8 mouse cellular contexts compared by ENCODE assay signal in the genomic region with DNA sequence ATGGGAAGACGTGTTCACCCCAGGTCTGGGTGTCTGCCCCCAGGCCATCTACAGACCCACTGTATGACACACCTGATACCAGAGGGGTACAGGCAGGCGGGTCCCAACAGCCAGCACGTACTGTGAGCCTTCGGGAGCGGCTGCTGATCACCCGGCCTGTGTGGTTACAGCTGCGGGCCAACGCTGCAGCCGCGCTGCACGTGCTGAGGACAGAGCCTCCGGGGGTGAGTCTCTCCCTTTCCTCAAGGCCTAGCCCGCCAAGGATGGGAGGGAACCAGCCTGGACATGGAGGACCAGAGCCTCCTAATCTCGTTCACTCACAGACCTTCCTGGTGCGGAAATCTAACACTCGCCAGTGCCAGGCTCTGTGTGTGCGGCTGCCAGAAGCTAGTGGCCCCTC. TPM values are rescaled to one million over a fixed set of nuclear protein-coding genes. Genes with fewer than 3 reads are reported as not detected.
DNase-seq lines count a peak whose midpoint lies in the region; ATAC-seq and TF ChIP-seq lines count a peak whose summit lies in the region.

No protein-coding gene starts in this region.

- no peak overlapping the region for H3K27ac ChIP-seq in forebrain, embryonic 12.5 days
- no peak overlapping the region for H3K27ac ChIP-seq in forebrain, embryonic 11.5 days (ENCODE audit: low read depth, low read length)
- H3K27ac ChIP-seq in ES-Bruce4 (ENCODE audit: insufficient read depth, low read length): no peak overlapping the region
- peak overlapping the region; percentile 70 for H3K27ac ChIP-seq in heart, embryonic 13.5 days (replicated peaks)
- no peak overlapping the region for H3K27ac ChIP-seq in liver, embryonic 13.5 days

- H3K4me2 ChIP-seq in forebrain, embryonic 12.5 days: peak overlapping the region; percentile 8; the same call in 1 of the 2 replicates
- H3K4me2 ChIP-seq in forebrain, embryonic 11.5 days (ENCODE audit: low read depth, low read length, severe bottlenecking): no peak overlapping the region; the same call in 1 of the 2 replicates
- peak overlapping the region; percentile 71 for H3K4me2 ChIP-seq in heart, embryonic 13.5 days
- peak overlapping the region; percentile 27; the same call in 1 of the 2 replicates for H3K4me2 ChIP-seq in liver, embryonic 13.5 days

- no peak for TF ChIP-seq POLR2A in ES-Bruce4 (IDR thresholded peaks at IDR 0.05; ENCODE audit: insufficient read depth, low read length)

- H3K4me3 ChIP-seq in forebrain, embryonic 12.5 days (replicated peaks): 0 out of 2 replicates have a peak overlapping the region, but pooled peaks have one; percentile 15
- no peak overlapping the region for H3K4me3 ChIP-seq in forebrain, embryonic 11.5 days (ENCODE audit: low read depth, low read length)
- H3K4me3 ChIP-seq in ES-Bruce4 (ENCODE audit: low read depth, low read length): peak overlapping the region; percentile 53
- H3K4me3 ChIP-seq in heart, embryonic 13.5 days: peak overlapping the region; percentile 48
- H3K4me3 ChIP-seq in liver, embryonic 13.5 days (replicated peaks): peak overlapping the region; percentile 20

- H3K27me3 ChIP-seq in forebrain, embryonic 12.5 days: peaks cover 48% of the 10 kb centered on the region
- H3K27me3 ChIP-seq in forebrain, embryonic 11.5 days (ENCODE audit: control insufficient read depth, insufficient read depth, low read length): peaks cover 23% of the 10 kb centered on the region
- H3K27me3 ChIP-seq in ES-Bruce4 (ENCODE audit: control insufficient read depth, insufficient read depth, low read length, poor library complexity, severe bottlenecking): no peaks in the 10 kb centered on the region
- peaks cover 45% of the 10 kb centered on the region for H3K27me3 ChIP-seq in heart, embryonic 13.5 days (replicated peaks)
- peaks cover 53% of the 10 kb centered on the region for H3K27me3 ChIP-seq in liver, embryonic 13.5 days

- TF ChIP-seq EP300 in ES-Bruce4 (IDR thresholded peaks at IDR 0.05; ENCODE audit: insufficient read depth, low read depth, low read length): no peak

- ATAC-seq in forebrain, embryonic 12.5 days (ENCODE audit: low FRiP score): no peak
- no peak for ATAC-seq in forebrain, embryonic 11.5 days (replicated peaks; ENCODE audit: low FRiP score)
- no peak; the same call in 1 of the 2 replicates for ATAC-seq in heart, embryonic 13.5 days (ENCODE audit: extremely low read depth, insufficient number of reproducible peaks, low FRiP score, low TSS enrichment)
- ATAC-seq in liver, embryonic 13.5 days (ENCODE audit: low read depth): no peak
- ATAC-seq in erythroid progenitor cell, adult 5-6 weeks (replicated peaks; ENCODE audit: low FRiP score, poor library complexity, severe bottlenecking): no peak

- DNase-seq in forebrain, embryonic 11.5 days (ENCODE audit: low spot score): no peak
- DNase-seq in liver, embryonic 13.5 days: no peak
- DNase-seq in urinary bladder, postnatal 10 days (ENCODE audit: low spot score): no peak
- no peak for DNase-seq in yolk sac, embryonic 10.5 days (ENCODE audit: low spot score)

- no peak overlapping the region for H3K9ac ChIP-seq in forebrain, embryonic 12.5 days
- H3K9ac ChIP-seq in forebrain, embryonic 11.5 days (ENCODE audit: low read length): no peak overlapping the region
- peak overlapping the region; percentile 36 for H3K9ac ChIP-seq in ES-Bruce4 (ENCODE audit: low read depth, poor library complexity, severe bottlenecking)
- peak overlapping the region; percentile 72 for H3K9ac ChIP-seq in heart, embryonic 13.5 days
- no peak overlapping the region for H3K9ac ChIP-seq in liver, embryonic 13.5 days

- peaks cover 35% of the 10 kb centered on the region for H3K36me3 ChIP-seq in forebrain, embryonic 12.5 days (replicated peaks)
- no peaks in the 10 kb centered on the region; the same call in 1 of the 2 replicates for H3K36me3 ChIP-seq in forebrain, embryonic 11.5 days (ENCODE audit: control insufficient read depth, insufficient read depth, low read length)
- H3K36me3 ChIP-seq in ES-Bruce4 (ENCODE audit: control insufficient read depth, insufficient read depth, low read length, poor library complexity, severe bottlenecking): no peaks in the 10 kb centered on the region
- peaks cover 40% of the 10 kb centered on the region for H3K36me3 ChIP-seq in heart, embryonic 13.5 days
- H3K36me3 ChIP-seq in liver, embryonic 13.5 days: peaks cover 36% of the 10 kb centered on the region

- peaks cover 22% of the 10 kb centered on the region for H3K4me1 ChIP-seq in forebrain, embryonic 12.5 days
- H3K4me1 ChIP-seq in forebrain, embryonic 11.5 days (replicated peaks; ENCODE audit: control insufficient read depth, insufficient read depth, low read length): peaks cover 11% of the 10 kb centered on the region
- peaks cover 7% of the 10 kb centered on the region for H3K4me1 ChIP-seq in ES-Bruce4 (ENCODE audit: control insufficient read depth, insufficient read depth, low read length)
- peaks cover 34% of the 10 kb centered on the region for H3K4me1 ChIP-seq in heart, embryonic 13.5 days
- H3K4me1 ChIP-seq in liver, embryonic 13.5 days (replicated peaks): peaks cover 9% of the 10 kb centered on the region

- WGBS in forebrain, embryonic 12.5 days: 6% methylated on average over 17 of the region's 17 CpGs
- WGBS in forebrain, embryonic 11.5 days: 6% methylated on average over 17 of the region's 17 CpGs
- 7% methylated on average over 17 of the region's 17 CpGs for WGBS in heart, embryonic 13.5 days
- 13% methylated on average over 17 of the region's 17 CpGs for WGBS in liver, embryonic 13.5 days (ENCODE audit: insufficient replicate concordance)

- TF ChIP-seq CTCF in ES-Bruce4 (IDR thresholded peaks at IDR 0.05; ENCODE audit: low read depth, low read length): no peak

- no peaks in the 10 kb centered on the region for H3K9me3 ChIP-seq in forebrain, embryonic 12.5 days
- no peaks in the 10 kb centered on the region for H3K9me3 ChIP-seq in forebrain, embryonic 11.5 days (ENCODE audit: control insufficient read depth, low read length)
- H3K9me3 ChIP-seq in ES-Bruce4 (replicated peaks; ENCODE audit: control insufficient read depth, insufficient read depth, low read length, poor library complexity, severe bottlenecking): no peaks in the 10 kb centered on the region
- no peaks in the 10 kb centered on the region for H3K9me3 ChIP-seq in heart, embryonic 13.5 days
- no peaks in the 10 kb centered on the region for H3K9me3 ChIP-seq in liver, embryonic 13.5 days (replicated peaks)

RNA-seq across cellular contexts. Expression of a gene that starts 0.8 kb away (rescaled TPM):
- 0.87 and 1.6 TPM in 2 replicates for polyA plus RNA-seq in forebrain, embryonic 12.5 days (2016; fragmentation: Nextera tagmentation; extraction: Ambion mirVana)
- 2.0 TPM in 2 replicates for polyA plus RNA-seq in forebrain, embryonic 11.5 days (2014; fragmentation: Nextera tagmentation; extraction: Ambion mirVana)
- polyA plus RNA-seq in ES-Bruce4 (2011; ENCODE audit: insufficient read depth, insufficient read length, low read depth, missing spikeins): 19.2 and 22.7 TPM in 2 replicates
- polyA plus RNA-seq in heart, embryonic 13.5 days (2015; fragmentation: Nextera tagmentation; extraction: Ambion mirVana): 2.4 and 3.5 TPM in 2 replicates
- polyA plus RNA-seq in liver, embryonic 13.5 days (2015; fragmentation: Nextera tagmentation; extraction: Ambion mirVana): 0.33 and 0.36 TPM in 2 replicates
- 0.42 TPM in 1 of 2 replicates, not detected in the other for total RNA-seq in erythroid progenitor cell, adult 5-6 weeks (2015; ENCODE audit: low replicate concordance)
- total RNA-seq in erythroid progenitor cell, adult 5-6 weeks (2017; ENCODE audit: low replicate concordance): not detected in 2 replicates

RNA-seq across cellular contexts. Expression of a gene that starts 9.9 kb away (rescaled TPM):
- polyA plus RNA-seq in forebrain, embryonic 12.5 days (2016; fragmentation: Nextera tagmentation; extraction: Ambion mirVana): 57.5 and 60.3 TPM in 2 replicates
- polyA plus RNA-seq in forebrain, embryonic 11.5 days (2014; fragmentation: Nextera tagmentation; extraction: Ambion mirVana): 58.4 and 62.6 TPM in 2 replicates
- polyA plus RNA-seq in ES-Bruce4 (2011; ENCODE audit: insufficient read depth, insufficient read length, low read depth, missing spikeins): 22.3 and 24.0 TPM in 2 replicates
- polyA plus RNA-seq in heart, embryonic 13.5 days (2015; fragmentation: Nextera tagmentation; extraction: Ambion mirVana): 29.5 and 33.5 TPM in 2 replicates
- 34.8 and 35.1 TPM in 2 replicates for polyA plus RNA-seq in liver, embryonic 13.5 days (2015; fragmentation: Nextera tagmentation; extraction: Ambion mirVana)
- total RNA-seq in erythroid progenitor cell, adult 5-6 weeks (2015; ENCODE audit: low replicate concordance): 4.6 and 13.0 TPM in 2 replicates
- 4.5 and 10.9 TPM in 2 replicates for total RNA-seq in erythroid progenitor cell, adult 5-6 weeks (2017; ENCODE audit: low replicate concordance)

RNA-seq across cellular contexts. Expression of a gene that starts 12.3 kb away (rescaled TPM):
- 2.5 and 3.4 TPM in 2 replicates for polyA plus RNA-seq in forebrain, embryonic 12.5 days (2016; fragmentation: Nextera tagmentation; extraction: Ambion mirVana)
- polyA plus RNA-seq in forebrain, embryonic 11.5 days (2014; fragmentation: Nextera tagmentation; extraction: Ambion mirVana): 4.0 and 4.2 TPM in 2 replicates
- not detected in 2 replicates for polyA plus RNA-seq in ES-Bruce4 (2011; ENCODE audit: insufficient read depth, insufficient read length, low read depth, missing spikeins)
- polyA plus RNA-seq in heart, embryonic 13.5 days (2015; fragmentation: Nextera tagmentation; extraction: Ambion mirVana): 1.4 and 1.7 TPM in 2 replicates
- 0.70 TPM in 1 of 2 replicates, not detected in the other for polyA plus RNA-seq in liver, embryonic 13.5 days (2015; fragmentation: Nextera tagmentation; extraction: Ambion mirVana)
- total RNA-seq in erythroid progenitor cell, adult 5-6 weeks (2015; ENCODE audit: low replicate concordance): 1.3 and 4.0 TPM in 2 replicates
- total RNA-seq in erythroid progenitor cell, adult 5-6 weeks (2017; ENCODE audit: low replicate concordance): 2.1 TPM in 1 of 2 replicates, not detected in the other

RNA-seq across cellular contexts. Expression of a gene that starts 12.4 kb away (rescaled TPM):
- polyA plus RNA-seq in forebrain, embryonic 12.5 days (2016; fragmentation: Nextera tagmentation; extraction: Ambion mirVana): 37.6 and 37.9 TPM in 2 replicates
- 35.2 and 40.4 TPM in 2 replicates for polyA plus RNA-seq in forebrain, embryonic 11.5 days (2014; fragmentation: Nextera tagmentation; extraction: Ambion mirVana)
- 8.9 and 10.9 TPM in 2 replicates for polyA plus RNA-seq in ES-Bruce4 (2011; ENCODE audit: insufficient read depth, insufficient read length, low read depth, missing spikeins)
- 41.4 and 49.5 TPM in 2 replicates for polyA plus RNA-seq in heart, embryonic 13.5 days (2015; fragmentation: Nextera tagmentation; extraction: Ambion mirVana)
- 9.3 and 10.9 TPM in 2 replicates for polyA plus RNA-seq in liver, embryonic 13.5 days (2015; fragmentation: Nextera tagmentation; extraction: Ambion mirVana)
- total RNA-seq in erythroid progenitor cell, adult 5-6 weeks (2015; ENCODE audit: low replicate concordance): not detected in 2 replicates
- 0.68 TPM in 1 of 2 replicates, not detected in the other for total RNA-seq in erythroid progenitor cell, adult 5-6 weeks (2017; ENCODE audit: low replicate concordance)

RNA-seq across cellular contexts. Expression of a gene that starts 16.8 kb away (rescaled TPM):
- polyA plus RNA-seq in forebrain, embryonic 12.5 days (2016; fragmentation: Nextera tagmentation; extraction: Ambion mirVana): 16.4 and 17.1 TPM in 2 replicates
- polyA plus RNA-seq in forebrain, embryonic 11.5 days (2014; fragmentation: Nextera tagmentation; extraction: Ambion mirVana): 30.7 and 32.7 TPM in 2 replicates
- polyA plus RNA-seq in ES-Bruce4 (2011; ENCODE audit: insufficient read depth, insufficient read length, low read depth, missing spikeins): 3.1 and 3.7 TPM in 2 replicates
- 17.7 and 23.6 TPM in 2 replicates for polyA plus RNA-seq in heart, embryonic 13.5 days (2015; fragmentation: Nextera tagmentation; extraction: Ambion mirVana)
- polyA plus RNA-seq in liver, embryonic 13.5 days (2015; fragmentation: Nextera tagmentation; extraction: Ambion mirVana): 3.1 and 3.7 TPM in 2 replicates
- total RNA-seq in erythroid progenitor cell, adult 5-6 weeks (2015; ENCODE audit: low replicate concordance): not detected in 2 replicates
- not detected in 2 replicates for total RNA-seq in erythroid progenitor cell, adult 5-6 weeks (2017; ENCODE audit: low replicate concordance)

Comparison
In these comparisons a context has a peak if more than half of its experiments do, and no peak if none do; other contexts are left out.
1. H3K9ac ChIP-seq: peak in ES-Bruce4 (single experiment) and heart, embryonic 13.5 days (single experiment); none in forebrain, embryonic 12.5 days (single experiment), forebrain, embryonic 11.5 days (single experiment) and liver, embryonic 13.5 days (single experiment).